Mouse (Mus musculus) stomach, embryonic 15.5 days (tissue): ENCODE measurements around the gene Nek6. TPM values are rescaled to one million over a fixed set of nuclear protein-coding genes. Genes with fewer than 3 reads are reported as not detected.
A peak's percentile ranks its signal among the peaks of the same experiment; 100 is the strongest.

Experiments
- ATAC-seq: fragments of 200-750 bp; cut with Nextera tagmentation; 2 replicates; pipeline ENCODE4 v1.8.0; 2017; ENCODE audit warnings: low read depth, moderate number of reproducible peaks, moderate TSS enrichment; ENCODE audit not compliant: insufficient read depth, low FRiP score
- H3K27ac ChIP-seq: fragments of 300-500 bp; sonication (generic); 2 replicates; pipeline ENCODE4 v1.5.1; 2015; ENCODE audit warnings: mild to moderate bottlenecking, inconsistent platforms
- H3K27me3 ChIP-seq: fragments of 300-500 bp; sonication (generic); replicated peaks from 2 replicates; pipeline ENCODE4 v1.6.1; 2015; ENCODE audit warnings: inconsistent platforms
- H3K36me3 ChIP-seq: fragments of 300-500 bp; sonication (generic); 2 replicates; pipeline ENCODE4 v1.6.1; 2015; ENCODE audit warnings: inconsistent platforms
- H3K4me1 ChIP-seq: fragments of 300-500 bp; sonication (generic); 2 replicates; pipeline ENCODE4 v1.6.1; 2015; ENCODE audit warnings: inconsistent platforms
- H3K4me2 ChIP-seq: fragments of 300-500 bp; sonication (generic); 2 replicates; pipeline ENCODE4 v1.6.1; 2015; ENCODE audit warnings: mild to moderate bottlenecking, inconsistent platforms
- H3K4me3 ChIP-seq: fragments of 300-500 bp; sonication (generic); replicated peaks from 2 replicates; pipeline ENCODE4 v1.5.1; 2015; ENCODE audit warnings: inconsistent platforms
- H3K9ac ChIP-seq: fragments of 300-500 bp; sonication (generic); 2 replicates; pipeline ENCODE4 v1.6.1; 2015; ENCODE audit warnings: inconsistent platforms
- H3K9me3 ChIP-seq: fragments of 300-500 bp; sonication (generic); 2 replicates; pipeline ENCODE4 v1.6.1; 2016; ENCODE audit warnings: inconsistent platforms
- WGBS: fragments of 180-500 bp; shearing (Covaris S2); methylation state at CpG from one replicate; pipeline ENCODE4 v1.1.7; 2015; 5-methylcytosine and 5-hydroxymethylcytosine counted together
- polyA plus RNA-seq: library from polyadenylated mRNA; unstranded; fragments of >200 nt; fragmentation: Nextera tagmentation; extraction: Ambion mirVana; gene quantifications from 2 replicates; pipeline ENCODE4 v1.2.1, GENCODE M21; 2015

Nek6 gene
- polyA plus RNA-seq, 1 experiment from 2014 or later, result 109 TPM

GRCm38 (mm10) chr2:38529582-38530152 lies 18.2 kb downstream of the Nek6 start:
- no peak overlapping the region for H3K4me2 ChIP-seq

GRCm38 (mm10) chr2:38530955-38531381 lies 19.5 kb downstream of the Nek6 start:
- H3K4me1 ChIP-seq, result peaks cover 60% of the 10 kb centered on the region
- H3K27me3 ChIP-seq, result no peaks in the 10 kb centered on the region
- H3K4me2 ChIP-seq, result no peak overlapping the region; the same call in 1 of the 2 replicates
- H3K9ac ChIP-seq, result no peak overlapping the region
- peak; percentile 88 for ATAC-seq
- H3K4me3 ChIP-seq, result no peak overlapping the region
- WGBS, result 10% methylated on average over 6 of the region's 6 CpGs
- peak overlapping the region; percentile 75 for H3K27ac ChIP-seq
- H3K36me3 ChIP-seq, result no peaks in the 10 kb centered on the region
- no peaks in the 10 kb centered on the region for H3K9me3 ChIP-seq

More at GRCm38 (mm10) chr2:38529582-38530152, 18.2 kb downstream of the Nek6 start:
- H3K4me1 ChIP-seq, result peaks cover 49% of the 10 kb centered on the region
- WGBS, result 63% methylated on average over 14 of the region's 14 CpGs
- H3K9me3 ChIP-seq, result no peaks in the 10 kb centered on the region
- H3K27ac ChIP-seq, result no peak overlapping the region
- no peaks in the 10 kb centered on the region for H3K27me3 ChIP-seq
- no peak for ATAC-seq
- H3K9ac ChIP-seq, result no peak overlapping the region
- H3K4me3 ChIP-seq, result no peak overlapping the region
- no peaks in the 10 kb centered on the region; the same call in 1 of the 2 replicates for H3K36me3 ChIP-seq

DNA sequence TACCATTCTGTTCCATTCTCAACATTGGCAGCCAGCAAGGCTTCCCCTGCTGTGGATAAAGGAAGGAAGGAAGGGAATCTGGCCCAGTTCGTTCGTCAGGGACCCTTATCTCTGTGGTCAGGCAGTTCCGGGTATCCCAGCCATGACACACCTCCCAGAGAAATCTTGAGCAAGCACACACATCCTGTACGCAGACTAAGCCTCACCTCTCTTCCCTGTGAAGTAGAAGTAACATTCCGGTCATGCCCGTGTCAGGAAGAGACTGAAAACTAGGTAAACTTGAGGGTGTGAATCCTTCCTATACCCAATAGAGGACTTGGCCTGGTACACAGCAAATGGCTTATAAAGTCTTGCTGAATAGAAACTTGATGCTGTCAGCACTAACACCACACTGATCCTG lies 21.9 kb downstream of the Nek6 start:
- WGBS, result 34% methylated on average over 6 of the region's 6 CpGs
- Histone ChIP-seq H3K9me3 (no peaks in the 10 kb centered on the region), H3K4me2 (0 out of 2 replicates have a peak overlapping the region, but pooled peaks have one; percentile 8), H3K4me1 (peaks cover 81% of the 10 kb centered on the region), H3K27ac (peak overlapping the region; percentile 50; the same call in 1 of the 2 replicates), H3K36me3 (no peaks in the 10 kb centered on the region), H3K27me3 (no peaks in the 10 kb centered on the region), H3K4me3 (no peak overlapping the region), H3K9ac (no peak overlapping the region)
- no peak for ATAC-seq

- no peaks in the 10 kb centered on the region for H3K27me3 ChIP-seq
- no peak overlapping the region for H3K4me2 ChIP-seq
- H3K36me3 ChIP-seq, result no peaks in the 10 kb centered on the region
- H3K9me3 ChIP-seq, result no peaks in the 10 kb centered on the region
- H3K4me3 ChIP-seq, result no peak overlapping the region
- peak overlapping the region; percentile 50; the same call in 1 of the 2 replicates for H3K27ac ChIP-seq
- no peak for ATAC-seq
- H3K4me1 ChIP-seq, result peaks cover 81% of the 10 kb centered on the region
- H3K9ac ChIP-seq, result no peak overlapping the region
- WGBS, result 48% methylated on average over 6 of the region's 6 CpGs
Measured at GRCm38 (mm10) chr2:38533767-38534166, 22.3 kb downstream of the Nek6 start.

DNA sequence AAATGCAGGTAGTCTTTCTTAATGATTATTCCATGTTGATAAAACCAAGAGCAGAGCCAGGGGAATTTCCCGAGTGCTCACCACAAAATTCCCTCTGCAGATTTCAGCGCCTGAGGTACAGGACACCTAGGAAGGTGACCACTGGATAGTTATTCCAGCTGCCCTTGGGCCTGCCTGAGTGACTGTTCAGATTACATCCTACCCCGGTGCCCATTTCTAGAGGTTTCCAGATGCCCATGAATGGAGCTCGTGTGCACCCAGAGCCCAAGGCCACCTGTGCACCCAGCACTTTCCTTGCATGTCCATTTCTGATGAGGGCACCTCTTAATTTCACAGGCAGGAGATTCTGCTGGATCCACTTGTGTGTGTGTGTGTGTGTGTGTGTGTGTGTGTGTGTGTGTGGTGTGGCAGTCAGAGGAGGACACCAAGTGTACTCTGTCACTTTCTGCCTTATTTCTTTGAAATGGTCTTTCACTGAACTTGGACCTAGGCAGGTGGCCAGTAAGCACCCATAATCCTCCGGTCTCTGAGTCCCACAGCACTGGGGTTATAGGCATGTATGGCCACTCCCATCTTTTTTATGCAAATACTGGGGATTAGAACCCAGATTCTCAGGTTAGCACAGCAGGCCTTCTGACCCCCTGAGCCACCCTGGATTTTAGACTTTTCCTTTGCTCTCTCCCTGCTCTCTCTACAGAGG lies 22.9 kb downstream of the Nek6 start:
- ATAC-seq, result no peak
- peaks cover 77% of the 10 kb centered on the region for H3K4me1 ChIP-seq
- H3K4me3 ChIP-seq, result no peak overlapping the region
- no peaks in the 10 kb centered on the region for H3K36me3 ChIP-seq
- H3K27ac ChIP-seq, result 0 out of 2 replicates have a peak overlapping the region, but pooled peaks have one; percentile 50
- no peaks in the 10 kb centered on the region for H3K9me3 ChIP-seq
- no peak overlapping the region for H3K9ac ChIP-seq
- H3K4me2 ChIP-seq, result no peak overlapping the region
- H3K27me3 ChIP-seq, result no peaks in the 10 kb centered on the region
- WGBS, result 87% methylated on average over 5 of the region's 5 CpGs

- H3K4me1 ChIP-seq, result peaks cover 70% of the 10 kb centered on the region
- WGBS, result 75% methylated on average over 8 of the region's 8 CpGs
- H3K27ac ChIP-seq, result no peak overlapping the region
- no peaks in the 10 kb centered on the region for H3K9me3 ChIP-seq
- no peak for ATAC-seq
- H3K9ac ChIP-seq, result no peak overlapping the region
- H3K4me2 ChIP-seq, result no peak overlapping the region
- H3K4me3 ChIP-seq, result no peak overlapping the region
- H3K27me3 ChIP-seq, result no peaks in the 10 kb centered on the region
- H3K36me3 ChIP-seq, result no peaks in the 10 kb centered on the region
Measured at GRCm38 (mm10) chr2:38535051-38535450, 23.6 kb downstream of the Nek6 start.

DNA sequence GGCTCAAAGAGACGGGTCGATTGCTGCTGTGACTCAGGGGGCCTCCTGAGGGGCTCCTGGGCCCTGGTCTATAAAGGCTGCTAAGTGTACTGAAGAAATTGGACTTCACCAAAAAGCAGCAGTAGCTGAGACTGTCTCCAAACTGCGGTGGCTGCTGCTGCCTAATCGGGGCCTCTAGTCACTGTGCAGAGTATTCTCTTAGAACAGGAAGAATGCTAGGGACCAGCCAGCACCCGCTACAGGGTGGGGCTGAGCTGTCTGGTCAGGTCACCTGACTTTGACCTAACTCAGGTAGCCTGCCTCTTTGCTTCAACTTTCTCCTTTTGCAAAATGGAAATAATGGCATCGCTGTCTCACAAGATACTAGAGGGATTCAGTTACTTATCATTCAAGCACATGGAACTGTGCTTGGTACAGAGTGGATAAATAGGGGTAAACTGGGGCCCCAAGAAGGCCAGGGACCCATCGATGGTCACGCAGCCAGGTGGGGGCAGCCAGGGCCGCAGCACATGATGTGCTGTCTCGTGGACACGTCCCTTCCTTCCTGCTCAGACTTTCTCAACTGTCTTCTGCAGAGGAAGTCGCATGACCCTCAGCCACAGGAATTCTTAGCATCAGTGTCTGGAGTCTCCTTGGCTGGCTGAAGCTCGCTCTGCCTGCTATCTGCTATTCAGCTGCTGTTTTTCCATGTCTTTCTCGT lies 24.2 kb downstream of the Nek6 start:
- Histone ChIP-seq H3K27me3 (no peaks in the 10 kb centered on the region), H3K4me3 (no peak overlapping the region), H3K9me3 (no peaks in the 10 kb centered on the region), H3K27ac (peak overlapping the region; percentile 37; the same call in 1 of the 2 replicates), H3K4me1 (peaks cover 64% of the 10 kb centered on the region), H3K9ac (no peak overlapping the region), H3K4me2 (no peak overlapping the region), H3K36me3 (no peaks in the 10 kb centered on the region)
- 47% methylated on average over 14 of the region's 14 CpGs for WGBS
- ATAC-seq, result no peak

- H3K27me3 ChIP-seq, result no peaks in the 10 kb centered on the region
- H3K36me3 ChIP-seq, result no peaks in the 10 kb centered on the region
- ATAC-seq, result peak; percentile 57; the same call in 1 of the 2 replicates
- 55% methylated on average over 8 of the region's 8 CpGs for WGBS
- peaks cover 62% of the 10 kb centered on the region for H3K4me1 ChIP-seq
- H3K27ac ChIP-seq, result peak overlapping the region; percentile 37; the same call in 1 of the 2 replicates
- no peak overlapping the region for H3K4me3 ChIP-seq
- H3K9me3 ChIP-seq, result no peaks in the 10 kb centered on the region
- H3K4me2 ChIP-seq, result 0 out of 2 replicates have a peak overlapping the region, but pooled peaks have one; percentile 9
- no peak overlapping the region for H3K9ac ChIP-seq
Measured at GRCm38 (mm10) chr2:38536331-38536731, 24.9 kb downstream of the Nek6 start.

DNA sequence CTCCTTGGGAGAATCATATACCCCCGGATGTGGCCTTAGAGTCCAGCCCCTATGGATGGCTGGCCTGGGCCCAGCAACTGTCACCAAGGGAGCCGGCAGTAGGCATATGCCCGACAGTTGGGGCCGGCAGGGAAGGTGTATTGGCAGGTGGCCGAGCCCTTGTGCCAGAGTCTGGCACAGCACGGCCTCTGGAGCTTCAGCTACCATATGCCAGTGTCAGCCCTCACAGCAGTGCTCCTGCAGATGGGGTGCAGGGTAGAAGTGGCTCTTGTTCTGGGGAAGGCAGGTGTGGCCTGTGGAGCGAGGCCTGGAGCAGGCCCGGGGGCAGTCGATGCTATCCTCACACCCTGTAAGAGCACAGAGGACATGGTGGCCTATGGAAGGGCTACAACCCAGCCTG lies 28.2 kb downstream of the Nek6 start:
- no peak overlapping the region for H3K27ac ChIP-seq
- H3K9ac ChIP-seq, result no peak overlapping the region
- no peaks in the 10 kb centered on the region for H3K36me3 ChIP-seq
- no peak overlapping the region for H3K4me2 ChIP-seq
- 92% methylated on average over 9 of the region's 9 CpGs for WGBS
- no peaks in the 10 kb centered on the region for H3K27me3 ChIP-seq
- no peaks in the 10 kb centered on the region for H3K9me3 ChIP-seq
- peaks cover 50% of the 10 kb centered on the region for H3K4me1 ChIP-seq
- H3K4me3 ChIP-seq, result no peak overlapping the region
- ATAC-seq, result no peak

GRCm38 (mm10) chr2:38540666-38541065 lies 29.2 kb downstream of the Nek6 start:
- Histone ChIP-seq H3K27ac (no peak overlapping the region), H3K4me3 (no peak overlapping the region), H3K36me3 (no peaks in the 10 kb centered on the region), H3K9me3 (no peaks in the 10 kb centered on the region), H3K4me1 (peaks cover 43% of the 10 kb centered on the region), H3K9ac (no peak overlapping the region), H3K27me3 (no peaks in the 10 kb centered on the region), H3K4me2 (no peak overlapping the region)
- no peak for ATAC-seq
- WGBS, result 85% methylated on average over 6 of the region's 6 CpGs

- no peak overlapping the region for H3K9ac ChIP-seq
- no peak overlapping the region for H3K4me3 ChIP-seq
- peaks cover 43% of the 10 kb centered on the region for H3K4me1 ChIP-seq
- WGBS, result 86% methylated on average over 3 of the region's 3 CpGs
- H3K9me3 ChIP-seq, result no peaks in the 10 kb centered on the region
- no peaks in the 10 kb centered on the region for H3K27me3 ChIP-seq
- H3K27ac ChIP-seq, result no peak overlapping the region
- ATAC-seq, result no peak
- no peak overlapping the region for H3K4me2 ChIP-seq
- no peaks in the 10 kb centered on the region for H3K36me3 ChIP-seq
Measured at GRCm38 (mm10) chr2:38541101-38541500, 29.7 kb downstream of the Nek6 start.

DNA sequence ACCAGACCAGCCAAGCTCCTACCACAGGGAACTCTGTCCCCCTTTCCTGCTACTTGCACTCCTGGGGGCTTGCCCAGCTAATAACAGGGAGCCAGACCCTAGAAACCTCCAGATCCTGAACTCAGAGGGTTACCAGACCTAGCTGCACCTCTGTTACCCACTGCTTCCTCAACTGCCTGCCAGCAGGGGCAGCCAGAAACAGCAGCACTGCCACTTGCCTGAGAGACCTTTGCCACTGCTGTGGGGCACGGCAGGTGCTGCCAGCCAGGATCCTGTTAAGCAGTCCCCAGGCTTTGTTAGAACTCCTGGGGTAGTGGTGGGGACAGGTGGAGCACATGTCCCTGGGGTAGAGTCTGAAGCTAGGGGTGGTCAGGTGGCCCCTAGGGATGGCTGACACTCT lies 30.1 kb downstream of the Nek6 start:
- ATAC-seq, result no peak
- Histone ChIP-seq H3K4me2 (no peak overlapping the region), H3K36me3 (no peaks in the 10 kb centered on the region), H3K4me3 (no peak overlapping the region), H3K27me3 (no peaks in the 10 kb centered on the region), H3K27ac (no peak overlapping the region), H3K9me3 (no peaks in the 10 kb centered on the region), H3K4me1 (peaks cover 43% of the 10 kb centered on the region), H3K9ac (no peak overlapping the region)
- WGBS, result 85% methylated on average over 1 of the region's 1 CpGs
